Mouse (Mus musculus) forebrain, embryonic 15.5 days (tissue): Measurements from ENCODE around the gene Zbtb49. TPM values are rescaled to one million over a fixed set of nuclear protein-coding genes. Genes with fewer than 3 reads are reported as not detected.

Experiments
- ATAC-seq: fragments of 200-750 bp; cut with Nextera tagmentation; replicated peaks from 2 replicates; pipeline ENCODE4 v1.8.0; 2017; ENCODE audit warnings: mild to moderate bottlenecking, moderate TSS enrichment, moderate library complexity
- H3K27ac ChIP-seq: fragments of 300-500 bp; sonication (generic); replicated peaks from 2 replicates; pipeline ENCODE4 v1.5.1; 2015; ENCODE audit warnings: mild to moderate bottlenecking, inconsistent platforms
- H3K27me3 ChIP-seq: fragments of 300-500 bp; sonication (generic); 2 replicates; pipeline ENCODE4 v1.6.1; 2015; ENCODE audit warnings: inconsistent platforms
- H3K36me3 ChIP-seq: fragments of 300-500 bp; sonication (generic); 2 replicates; pipeline ENCODE4 v1.6.1; 2015; ENCODE audit warnings: mild to moderate bottlenecking, inconsistent platforms
- H3K4me1 ChIP-seq: fragments of 300-500 bp; sonication (generic); 2 replicates; pipeline ENCODE4 v1.6.1; 2015; ENCODE audit warnings: inconsistent platforms
- H3K4me2 ChIP-seq: fragments of 300-500 bp; sonication (generic); replicated peaks from 2 replicates; pipeline ENCODE4 v1.6.1; 2015; ENCODE audit warnings: mild to moderate bottlenecking, inconsistent platforms
- H3K4me3 ChIP-seq: fragments of 300-500 bp; sonication (generic); 2 replicates; pipeline ENCODE4 v1.5.1; 2015; ENCODE audit warnings: mild to moderate bottlenecking, inconsistent platforms
- H3K9ac ChIP-seq: fragments of 300-500 bp; sonication (generic); replicated peaks from 2 replicates; pipeline ENCODE4 v1.6.1; 2015; ENCODE audit warnings: mild to moderate bottlenecking, inconsistent platforms
- H3K9me3 ChIP-seq: fragments of 300-500 bp; sonication (generic); 2 replicates; pipeline ENCODE4 v1.6.1; 2016; ENCODE audit warnings: inconsistent platforms
- WGBS: fragments of 180-500 bp; shearing (Covaris S2); methylation state at CpG from one replicate; pipeline ENCODE4 v1.1.7; 2015; ENCODE audit warnings: mixed read lengths; 5-methylcytosine and 5-hydroxymethylcytosine counted together
- polyA plus RNA-seq: library from polyadenylated mRNA; unstranded; fragments of >200 nt; fragmentation: Nextera tagmentation; extraction: Ambion mirVana; gene quantifications from 2 replicates; pipeline ENCODE4 v1.2.1, GENCODE M21; 2015

Zbtb49 gene
- polyA plus RNA-seq, 1 experiment from 2014 or later, result 26.4 TPM

DNA sequence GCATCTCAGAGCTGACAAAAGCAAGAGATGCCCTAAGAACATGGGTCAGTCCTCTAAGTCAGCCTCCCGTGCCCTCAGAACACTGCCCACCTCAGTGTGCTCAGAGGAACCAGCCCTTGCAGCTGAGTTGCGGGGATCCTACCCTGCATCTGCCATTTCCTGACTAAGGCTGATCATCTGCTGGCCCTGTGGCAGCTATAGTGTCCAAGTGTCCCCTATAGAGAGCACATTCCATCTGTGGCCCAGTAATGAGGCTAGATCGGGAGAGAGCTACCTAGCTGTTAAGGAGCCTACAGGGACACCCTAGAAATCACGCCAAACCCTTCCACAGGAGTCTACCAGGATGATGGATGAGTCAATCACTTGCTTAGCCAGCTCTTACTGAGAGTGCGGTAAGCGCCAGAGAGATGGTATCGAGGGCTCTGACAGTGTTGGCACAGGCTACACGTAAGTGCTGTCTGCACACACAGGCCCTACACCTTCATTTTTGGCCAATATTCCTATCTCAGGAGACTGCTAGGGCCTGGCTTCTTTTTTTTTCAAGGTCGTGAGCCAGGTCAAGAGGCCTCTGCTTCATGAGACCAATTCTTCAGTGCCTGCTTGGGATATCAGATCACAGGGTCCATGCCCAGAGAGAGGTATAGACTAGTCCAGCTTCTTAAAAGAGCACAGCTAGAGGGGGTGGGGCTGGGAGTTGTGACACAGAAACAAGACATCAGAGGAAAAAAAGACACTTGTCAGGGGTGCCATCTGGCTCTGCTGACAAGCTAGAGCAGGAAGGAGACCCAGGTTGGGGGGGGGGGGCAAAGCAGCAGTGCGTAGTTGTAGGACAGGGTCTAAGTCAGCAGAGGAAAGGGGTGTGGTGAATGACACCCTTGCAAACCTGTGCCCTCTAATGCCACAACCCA, 67.8 kb downstream of the Zbtb49 start:
- ATAC-seq, result no peak
- no peaks in the 10 kb centered on the region for H3K27me3 ChIP-seq
- H3K27ac ChIP-seq, result no peak overlapping the region
- peaks cover 83% of the 10 kb centered on the region for H3K4me1 ChIP-seq
- H3K36me3 ChIP-seq, result peaks cover 91% of the 10 kb centered on the region
- H3K9ac ChIP-seq, result no peak overlapping the region
- peak overlapping the region; percentile 28 for H3K4me2 ChIP-seq
- WGBS, result 78% methylated on average over 10 of the region's 10 CpGs
- H3K9me3 ChIP-seq, result no peaks in the 10 kb centered on the region
- peak overlapping the region; percentile 2; the same call in 1 of the 2 replicates for H3K4me3 ChIP-seq

DNA sequence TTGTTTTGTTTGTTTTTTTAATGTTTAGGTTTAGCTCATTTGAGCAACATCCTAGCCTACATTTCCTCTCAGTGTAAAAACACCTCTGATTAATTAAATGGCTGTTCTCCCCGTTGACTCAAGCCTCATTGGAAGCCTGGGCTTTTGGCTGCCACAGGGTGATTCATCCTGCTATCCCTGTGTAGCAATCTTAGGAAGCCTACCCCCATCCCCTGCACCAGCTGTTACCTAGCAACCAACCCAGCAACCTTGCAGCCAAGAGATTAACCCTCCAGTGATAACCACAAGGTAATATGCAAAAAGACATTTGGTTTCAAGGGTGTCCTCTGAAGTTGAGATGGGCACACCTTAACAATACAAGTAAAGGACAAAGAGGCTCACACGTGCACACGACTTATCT, 69.0 kb downstream of the Zbtb49 start:
- peaks cover 83% of the 10 kb centered on the region for H3K4me1 ChIP-seq
- ATAC-seq, result 0 out of 2 replicates have a peak, but pooled peaks have one; percentile 18
- no peak overlapping the region for H3K27ac ChIP-seq
- H3K4me2 ChIP-seq, result peak overlapping the region; percentile 28; the same call in 1 of the 2 replicates
- H3K36me3 ChIP-seq, result peaks cover 92% of the 10 kb centered on the region
- WGBS, result 49% methylated on average over 3 of the region's 3 CpGs
- no peaks in the 10 kb centered on the region for H3K27me3 ChIP-seq
- H3K4me3 ChIP-seq, result no peak overlapping the region
- H3K9me3 ChIP-seq, result no peaks in the 10 kb centered on the region
- H3K9ac ChIP-seq, result no peak overlapping the region

DNA sequence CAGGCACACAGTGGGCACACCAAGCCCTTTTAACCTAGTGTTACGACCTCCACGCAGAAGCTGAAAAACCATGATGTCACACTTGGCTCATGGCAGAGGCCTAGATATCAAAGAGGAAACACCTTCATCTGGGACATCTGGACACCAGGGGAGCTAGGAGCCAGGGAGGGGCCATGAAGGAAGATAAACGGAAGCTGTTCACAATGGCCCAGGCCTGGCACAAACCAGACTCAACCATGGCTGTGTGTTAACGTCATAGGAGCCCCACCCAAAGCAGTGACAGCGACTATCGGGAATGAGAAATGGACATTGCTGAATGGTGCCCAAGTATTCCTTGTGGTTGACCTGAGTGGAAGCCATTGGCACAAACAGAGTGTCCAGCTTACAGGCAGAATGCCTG, 73.7 kb downstream of the Zbtb49 start:
- Histone ChIP-seq H3K9me3 (no peaks in the 10 kb centered on the region), H3K4me2 (no peak overlapping the region), H3K27me3 (no peaks in the 10 kb centered on the region), H3K4me1 (peaks cover 45% of the 10 kb centered on the region), H3K4me3 (no peak overlapping the region), H3K9ac (no peak overlapping the region), H3K27ac (no peak overlapping the region), H3K36me3 (peaks cover 88% of the 10 kb centered on the region)
- no peak for ATAC-seq
- WGBS, result 88% methylated on average over 6 of the region's 6 CpGs

DNA sequence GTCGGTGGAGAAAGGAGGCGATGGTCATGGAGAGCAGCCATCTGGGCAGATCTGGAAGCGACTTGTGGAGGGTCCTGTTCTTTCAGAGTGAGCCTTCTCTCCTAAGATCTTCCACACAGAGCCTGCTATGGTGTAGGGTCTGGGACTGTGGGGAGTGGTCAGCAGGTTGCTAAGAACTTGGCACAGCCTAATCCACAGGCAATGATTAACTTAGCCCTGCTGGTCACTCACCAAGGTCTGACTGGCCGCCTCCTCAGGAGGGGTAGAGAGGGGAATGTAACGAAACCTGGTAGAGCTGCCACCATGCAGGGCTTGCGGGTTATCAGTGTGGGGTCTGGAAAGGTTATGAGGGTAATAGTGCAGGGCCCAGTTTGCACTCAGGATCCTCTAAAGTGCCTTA, 79.4 kb downstream of the Zbtb49 start:
- Histone ChIP-seq H3K27ac (no peak overlapping the region), H3K36me3 (peaks cover 93% of the 10 kb centered on the region), H3K4me3 (no peak overlapping the region), H3K9me3 (no peaks in the 10 kb centered on the region), H3K27me3 (no peaks in the 10 kb centered on the region), H3K4me2 (no peak overlapping the region), H3K9ac (no peak overlapping the region), H3K4me1 (peaks cover 6% of the 10 kb centered on the region; the same call in 1 of the 2 replicates)
- 91% methylated on average over 6 of the region's 6 CpGs for WGBS
- ATAC-seq, result no peak

Other genes with a start within 250 kb of the Zbtb49 start
- 36.6 and 37.2 TPM in 2 replicates for gene Stx18, start 181.7 kb downstream of the Zbtb49 start, polyA plus RNA-seq
- 1,162 and 1,219 TPM in 2 replicates for gene Nsg1, start 60.5 kb downstream of the Zbtb49 start, polyA plus RNA-seq
- gene Lyar, start within 50 bp of the Zbtb49 start, polyA plus RNA-seq, result 53.7 and 58.0 TPM in 2 replicates
- 94.0 and 95.0 TPM in 2 replicates for gene Tmem128, start 39.7 kb upstream of the Zbtb49 start, polyA plus RNA-seq
- not detected in 2 replicates for gene Otop1, start 55.5 kb upstream of the Zbtb49 start, polyA plus RNA-seq
- 0.33 and 0.34 TPM in 2 replicates for gene Drd5, start 98.9 kb upstream of the Zbtb49 start, polyA plus RNA-seq